Mouse (Mus musculus): Measurements from ENCODE around the gene Ppa2. TPM values are rescaled to one million over a fixed set of nuclear protein-coding genes. Genes with fewer than 3 reads are reported as not detected.

Gene Ppa2
- polyA plus RNA-seq (2012; rRNA removed), result 32.2 and 48.5 TPM in 2 replicates

DNA sequence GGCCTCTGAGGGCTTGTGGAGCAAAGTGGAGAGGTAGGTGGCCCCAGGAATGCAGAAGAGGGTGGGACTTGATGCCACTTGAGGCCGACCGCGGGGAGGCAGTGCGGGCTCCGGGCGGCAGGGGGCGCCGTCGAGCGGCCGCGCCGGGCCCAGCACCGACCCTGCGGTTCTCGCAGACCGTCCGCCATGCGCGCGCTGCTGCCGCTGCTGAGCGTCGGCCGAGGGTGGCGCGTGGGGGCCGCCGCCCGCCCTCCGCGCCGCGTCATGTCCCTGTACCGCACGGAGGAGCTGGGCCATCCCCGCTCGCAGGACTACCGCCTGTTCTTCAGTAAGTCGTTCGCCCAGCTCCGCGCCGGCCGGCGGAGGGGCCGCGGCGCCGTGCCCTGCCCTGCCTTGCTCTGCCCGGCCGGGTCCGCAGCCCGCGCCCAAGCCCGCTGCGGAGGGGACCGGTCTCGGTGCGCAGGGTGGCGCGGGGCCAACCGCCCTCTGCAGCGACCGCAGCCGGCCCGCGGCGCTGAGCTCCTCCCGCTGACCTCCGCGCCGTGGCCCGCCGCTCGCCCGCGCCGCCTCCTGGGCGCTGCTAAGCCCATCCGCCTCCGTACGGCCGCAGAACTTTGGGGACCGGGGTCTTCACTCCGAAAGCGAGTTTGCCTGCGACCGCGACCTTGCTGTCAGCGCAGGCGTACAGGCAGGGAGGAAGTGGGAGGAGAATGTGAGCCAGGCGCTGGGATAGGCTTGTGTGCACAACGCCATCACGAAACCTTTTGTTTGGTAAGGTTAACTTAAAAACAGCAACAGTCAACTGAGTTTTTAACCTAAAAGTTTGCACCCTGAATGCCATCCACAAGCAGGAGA is at the start of gene Ppa2:
Gene Ppa2 (plus strand): TSS at position 157 of the 855 bp plus-strand sequence.
- WGBS, result under 1% methylated on average over 95 of the region's 95 CpGs
- peak within 1 kb of the TSS; percentile 77 for H3K27ac ChIP-seq (ENCODE audit: insufficient read depth, low read depth, low read length)
- H3K4me1 ChIP-seq (ENCODE audit: control insufficient read depth, insufficient read depth, insufficient read length, low read length), result peaks cover 8% of the 10 kb centered on the region
- H3K36me3 ChIP-seq (ENCODE audit: control insufficient read depth, insufficient read depth, low read length), result no peaks in the 10 kb centered on the region
- TF ChIP-seq CTCF (IDR thresholded peaks at IDR 0.05; ENCODE audit: extremely low read depth, insufficient read length, insufficient replicate concordance, low read depth, low read length) (peak; percentile 76), POLR2A (IDR thresholded peaks at IDR 0.05; ENCODE audit: low read depth, low read length) (peak; percentile 54; the same call in 1 of the 2 replicates)
- no peaks in the 10 kb centered on the region for H3K27me3 ChIP-seq (ENCODE audit: control insufficient read depth, insufficient read depth, low read length)
- peak within 1 kb of the TSS; percentile 73 for H3K4me3 ChIP-seq (ENCODE audit: low read depth, low read length)

DNA sequence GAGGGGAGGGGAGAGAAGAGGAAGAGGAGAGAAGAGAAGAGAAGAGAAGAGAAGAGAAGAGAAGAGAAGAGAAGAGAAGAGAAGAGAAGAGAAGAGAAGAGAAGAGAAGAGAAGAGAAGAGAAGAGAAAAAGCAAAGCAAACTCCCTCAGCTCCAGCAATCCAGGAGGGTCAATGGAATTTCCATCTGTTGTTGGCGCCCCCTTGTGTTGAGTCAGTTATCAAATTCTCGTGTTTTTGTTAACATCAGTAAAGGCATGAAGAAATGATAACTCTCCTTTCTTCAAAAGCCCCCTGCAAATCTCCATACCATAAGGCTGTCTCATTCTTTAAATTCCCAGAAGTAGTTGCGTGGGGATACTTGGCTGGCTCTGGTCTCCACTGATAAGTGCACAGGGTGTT is 38.0 kb upstream of the Ppa2 start:
- H3K27me3 ChIP-seq (ENCODE audit: control insufficient read depth, insufficient read depth, low read length), result no peaks in the 10 kb centered on the region
- 12% methylated on average over 3 of the region's 3 CpGs for WGBS
- no peak overlapping the region for H3K4me3 ChIP-seq (ENCODE audit: low read depth, low read length)
- TF ChIP-seq CTCF (IDR thresholded peaks at IDR 0.05; ENCODE audit: extremely low read depth, insufficient read length, insufficient replicate concordance, low read depth, low read length) (no peak), POLR2A (IDR thresholded peaks at IDR 0.05; ENCODE audit: low read depth, low read length) (no peak)
- H3K27ac ChIP-seq (ENCODE audit: insufficient read depth, low read depth, low read length), result no peak overlapping the region
- H3K36me3 ChIP-seq (ENCODE audit: control insufficient read depth, insufficient read depth, low read length), result no peaks in the 10 kb centered on the region
- no peaks in the 10 kb centered on the region for H3K4me1 ChIP-seq (ENCODE audit: control insufficient read depth, insufficient read depth, insufficient read length, low read length)

DNA sequence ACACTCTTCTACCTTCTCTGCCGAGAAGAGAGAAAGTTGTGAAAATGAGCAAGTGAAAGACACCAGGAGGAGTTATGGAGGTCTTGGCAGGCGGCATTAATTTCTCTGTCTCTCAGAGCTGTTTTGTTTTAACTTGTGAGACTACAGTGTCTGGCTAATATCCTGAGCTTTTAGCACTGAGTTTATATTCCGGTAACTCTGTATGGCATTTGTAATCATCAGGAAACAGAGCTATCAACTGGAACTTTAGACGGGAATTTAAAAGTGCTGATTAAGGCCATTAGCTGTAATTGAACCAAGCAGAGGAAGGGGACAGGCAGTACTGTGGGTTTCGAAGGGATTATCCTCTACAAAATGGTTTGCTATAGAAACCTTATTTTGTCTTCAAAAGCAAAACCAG is 25.3 kb upstream of the Ppa2 start:
- no peak for TF ChIP-seq CTCF (IDR thresholded peaks at IDR 0.05; ENCODE audit: extremely low read depth, insufficient read length, insufficient replicate concordance, low read depth, low read length)
- no peak for TF ChIP-seq POLR2A (IDR thresholded peaks at IDR 0.05; ENCODE audit: low read depth, low read length)
- Histone ChIP-seq H3K4me1 (ENCODE audit: control insufficient read depth, insufficient read depth, insufficient read length, low read length) (no peaks in the 10 kb centered on the region), H3K36me3 (ENCODE audit: control insufficient read depth, insufficient read depth, low read length) (no peaks in the 10 kb centered on the region), H3K4me3 (ENCODE audit: low read depth, low read length) (no peak overlapping the region), H3K27ac (ENCODE audit: insufficient read depth, low read depth, low read length) (no peak overlapping the region), H3K27me3 (ENCODE audit: control insufficient read depth, insufficient read depth, low read length) (no peaks in the 10 kb centered on the region)
- WGBS, result 65% methylated on average over 5 of the region's 5 CpGs

DNA sequence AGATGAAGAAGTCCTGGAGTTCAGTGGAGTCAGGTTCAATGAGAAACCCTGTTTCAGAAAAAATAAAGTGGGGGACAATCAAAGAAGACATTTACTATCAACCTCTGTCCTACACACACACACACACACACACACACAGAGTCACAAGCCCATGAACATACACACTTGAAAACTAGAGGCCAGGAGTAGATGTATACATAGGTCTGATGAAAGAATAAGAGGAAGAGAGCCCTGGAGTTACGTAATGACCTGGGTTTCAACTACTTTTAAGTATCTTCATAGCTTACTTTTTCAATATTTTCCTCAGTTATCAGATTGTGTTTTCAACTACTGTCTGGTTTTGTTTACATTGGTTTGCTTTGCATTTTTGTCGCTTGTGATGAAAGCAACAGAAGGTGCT is 21.1 kb upstream of the Ppa2 start:
- 88% methylated on average over 2 of the region's 2 CpGs for WGBS
- Histone ChIP-seq H3K27ac (ENCODE audit: insufficient read depth, low read depth, low read length) (no peak overlapping the region), H3K36me3 (ENCODE audit: control insufficient read depth, insufficient read depth, low read length) (no peaks in the 10 kb centered on the region), H3K27me3 (ENCODE audit: control insufficient read depth, insufficient read depth, low read length) (no peaks in the 10 kb centered on the region), H3K4me1 (ENCODE audit: control insufficient read depth, insufficient read depth, insufficient read length, low read length) (no peaks in the 10 kb centered on the region), H3K4me3 (ENCODE audit: low read depth, low read length) (no peak overlapping the region)
- TF ChIP-seq CTCF (IDR thresholded peaks at IDR 0.05; ENCODE audit: extremely low read depth, insufficient read length, insufficient replicate concordance, low read depth, low read length), result no peak
- no peak for TF ChIP-seq POLR2A (IDR thresholded peaks at IDR 0.05; ENCODE audit: low read depth, low read length)

GRCm38 (mm10) chr3:133304328-133304727 is 5.6 kb upstream of the Ppa2 start:
- Histone ChIP-seq H3K27me3 (ENCODE audit: control insufficient read depth, insufficient read depth, low read length) (no peaks in the 10 kb centered on the region), H3K4me3 (ENCODE audit: low read depth, low read length) (no peak overlapping the region), H3K27ac (ENCODE audit: insufficient read depth, low read depth, low read length) (no peak overlapping the region), H3K4me1 (ENCODE audit: control insufficient read depth, insufficient read depth, insufficient read length, low read length) (no peaks in the 10 kb centered on the region), H3K36me3 (ENCODE audit: control insufficient read depth, insufficient read depth, low read length) (no peaks in the 10 kb centered on the region)
- TF ChIP-seq POLR2A (IDR thresholded peaks at IDR 0.05; ENCODE audit: low read depth, low read length), result no peak
- TF ChIP-seq CTCF (IDR thresholded peaks at IDR 0.05; ENCODE audit: extremely low read depth, insufficient read length, insufficient replicate concordance, low read depth, low read length), result no peak
- WGBS, result 91% methylated on average over 3 of the region's 3 CpGs

DNA sequence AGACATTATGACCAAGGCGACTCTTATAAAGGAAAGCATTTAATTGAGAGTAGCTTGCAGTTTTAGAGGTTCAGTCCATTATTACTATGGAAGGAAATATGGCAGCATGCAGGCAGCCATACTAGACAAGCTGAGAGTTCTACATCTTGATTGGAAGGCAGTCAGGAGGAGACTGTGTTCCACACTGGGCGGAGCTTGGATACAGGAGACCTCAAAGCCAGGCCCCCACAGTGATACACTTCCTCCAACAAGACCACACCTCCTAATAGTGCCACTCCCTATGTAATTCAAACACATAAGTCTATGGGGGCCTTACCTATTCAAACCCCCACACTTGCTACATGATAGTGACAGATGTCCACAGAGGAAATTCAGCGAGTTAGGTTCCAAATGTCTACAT is 1.5 kb upstream of the Ppa2 start:
- H3K36me3 ChIP-seq (ENCODE audit: control insufficient read depth, insufficient read depth, low read length), result no peaks in the 10 kb centered on the region
- H3K27me3 ChIP-seq (ENCODE audit: control insufficient read depth, insufficient read depth, low read length), result no peaks in the 10 kb centered on the region
- no peak overlapping the region for H3K4me3 ChIP-seq (ENCODE audit: low read depth, low read length)
- WGBS, result 99% methylated on average over 3 of the region's 3 CpGs
- TF ChIP-seq CTCF (IDR thresholded peaks at IDR 0.05; ENCODE audit: extremely low read depth, insufficient read length, insufficient replicate concordance, low read depth, low read length) (no peak), POLR2A (IDR thresholded peaks at IDR 0.05; ENCODE audit: low read depth, low read length) (no peak)
- H3K4me1 ChIP-seq (ENCODE audit: control insufficient read depth, insufficient read depth, insufficient read length, low read length), result peaks cover 5% of the 10 kb centered on the region; the same call in 1 of the 2 replicates
- H3K27ac ChIP-seq (ENCODE audit: insufficient read depth, low read depth, low read length), result no peak overlapping the region

GRCm38 (mm10) chr3:133309359-133309758 is 551 bp upstream of the Ppa2 start:
- H3K36me3 ChIP-seq (ENCODE audit: control insufficient read depth, insufficient read depth, low read length), result no peaks in the 10 kb centered on the region
- WGBS, result 75% methylated on average over 7 of the region's 7 CpGs
- no peak overlapping the region for H3K4me3 ChIP-seq (ENCODE audit: low read depth, low read length)
- H3K27me3 ChIP-seq (ENCODE audit: control insufficient read depth, insufficient read depth, low read length), result no peaks in the 10 kb centered on the region
- TF ChIP-seq CTCF (IDR thresholded peaks at IDR 0.05; ENCODE audit: extremely low read depth, insufficient read length, insufficient replicate concordance, low read depth, low read length) (no peak), POLR2A (IDR thresholded peaks at IDR 0.05; ENCODE audit: low read depth, low read length) (no peak)
- H3K27ac ChIP-seq (ENCODE audit: insufficient read depth, low read depth, low read length), result no peak overlapping the region
- peaks cover 8% of the 10 kb centered on the region; the same call in 1 of the 2 replicates for H3K4me1 ChIP-seq (ENCODE audit: control insufficient read depth, insufficient read depth, insufficient read length, low read length)

All from small intestine, adult 2 months (tissue).